Mouse (Mus musculus): ENCODE results near the gene Tom1l1. TPM values are rescaled to one million over a fixed set of nuclear protein-coding genes. Genes with fewer than 3 reads are reported as not detected.

Tom1l1 gene
- polyA plus RNA-seq, 1 experiment from 2014 or later: 36.4 TPM

- no peak overlapping the region for H3K4me3 ChIP-seq
- no peaks in the 10 kb centered on the region for H3K27me3 ChIP-seq
- H3K36me3 ChIP-seq: peaks cover 23% of the 10 kb centered on the region; the same call in 1 of the 2 replicates
- H3K9me3 ChIP-seq: no peaks in the 10 kb centered on the region
- H3K9ac ChIP-seq: no peak overlapping the region
- 55% methylated on average over 2 of the region's 2 CpGs for WGBS
- H3K4me2 ChIP-seq: no peak overlapping the region
- H3K4me1 ChIP-seq: no peaks in the 10 kb centered on the region
- peak; percentile 59; the same call in 1 of the 2 replicates for ATAC-seq (ENCODE audit: borderline replicate concordance, extremely low read depth, low FRiP score, low TSS enrichment)
- no peak overlapping the region for H3K27ac ChIP-seq
Observed at GRCm38 (mm10) chr11:90603066-90603465, 85.1 kb downstream of the Tom1l1 start.

GRCm38 (mm10) chr11:90595826-90596225 lies 92.3 kb downstream of the Tom1l1 start:
- no peaks in the 10 kb centered on the region for H3K9me3 ChIP-seq
- WGBS: 92% methylated on average over 1 of the region's 1 CpGs
- no peak overlapping the region for H3K27ac ChIP-seq
- H3K9ac ChIP-seq: no peak overlapping the region
- peaks cover 25% of the 10 kb centered on the region; the same call in 1 of the 2 replicates for H3K36me3 ChIP-seq
- H3K4me3 ChIP-seq: no peak overlapping the region
- H3K4me1 ChIP-seq: no peaks in the 10 kb centered on the region
- H3K4me2 ChIP-seq: no peak overlapping the region
- ATAC-seq (ENCODE audit: borderline replicate concordance, extremely low read depth, low FRiP score, low TSS enrichment): no peak
- H3K27me3 ChIP-seq: no peaks in the 10 kb centered on the region

Other genes with a start within 250 kb of the Tom1l1 start
- gene Stxbp4, start 50.3 kb downstream of the Tom1l1 start, polyA plus RNA-seq (2015; fragmentation: Nextera tagmentation; extraction: Ambion mirVana): 21.4 and 22.6 TPM in 2 replicates
- gene Cox11, start 50.2 kb downstream of the Tom1l1 start, polyA plus RNA-seq (2015; fragmentation: Nextera tagmentation; extraction: Ambion mirVana): 35.5 and 39.2 TPM in 2 replicates

Data from lung, embryonic 15.5 days (tissue).